Mouse (Mus musculus) bone marrow macrophage, adult 2 months (primary cell): ENCODE data around the gene Fuz. TPM values are rescaled to one million over a fixed set of nuclear protein-coding genes. Genes with fewer than 3 reads are reported as not detected.

Experiments
- H3K27ac ChIP-seq: 2 replicates; pipeline ENCODE4 v1.5.1; 2012; ENCODE audit warnings: low read depth, low read length; ENCODE audit not compliant: insufficient read depth
- H3K4me1 ChIP-seq: 2 replicates; pipeline ENCODE4 v1.6.1; 2012; ENCODE audit warnings: low read length; ENCODE audit not compliant: control insufficient read depth, insufficient read depth
- H3K4me3 ChIP-seq: 2 replicates; pipeline ENCODE4 v1.5.1; 2012; ENCODE audit warnings: mild to moderate bottlenecking, low read length, moderate library complexity; ENCODE audit not compliant: insufficient read depth
- CTCF ChIP-seq: IDR thresholded peaks from 2 replicates; pipeline ENCODE4 v1.5.1; 2012; ENCODE audit warnings: low read depth, mild to moderate bottlenecking, low read length, moderate library complexity
- POLR2A ChIP-seq: IDR thresholded peaks from 2 replicates; pipeline ENCODE4 v1.6.1; 2012; ENCODE audit warnings: mild to moderate bottlenecking, low read depth, low read length, borderline replicate concordance
- polyA plus RNA-seq: library from polyadenylated mRNA; stranded (reverse); fragments of >200 nt; gene quantifications from 2 replicates; pipeline ENCODE4 v1.2.4, GENCODE M21; 2012; ENCODE audit not compliant: missing spikeins, insufficient read depth, insufficient read length

The Fuz gene
- 11.3 and 14.1 TPM in 2 replicates for polyA plus RNA-seq

GRCm38 (mm10) chr7:44895593-44896434 lies at the start of gene Fuz:
TSS of gene Fuz (plus strand) at chr7:44896079.
- TF ChIP-seq POLR2A = no peak
- peak; percentile 56; the same call in 1 of the 2 replicates for TF ChIP-seq CTCF
- Histone ChIP-seq H3K4me1 (peaks cover 10% of the 10 kb centered on the region), H3K27ac (peak within 1 kb of the TSS; percentile 63), H3K4me3 (peak within 1 kb of the TSS; percentile 70)

- Histone ChIP-seq H3K4me3 (no peak overlapping the region), H3K4me1 (peaks cover 9% of the 10 kb centered on the region), H3K27ac (no peak overlapping the region)
- TF ChIP-seq CTCF = no peak
- TF ChIP-seq POLR2A = no peak
These were observed 49.1 kb upstream of the Fuz start for GRCm38 (mm10) chr7:44846804-44847203.

- Histone ChIP-seq H3K27ac (no peak overlapping the region), H3K4me1 (peaks cover 9% of the 10 kb centered on the region), H3K4me3 (peak overlapping the region; percentile 65)
- TF ChIP-seq POLR2A (no peak), CTCF (no peak)
These were observed 48.1 kb upstream of the Fuz start for GRCm38 (mm10) chr7:44847772-44848171.

- no peak for TF ChIP-seq CTCF
- TF ChIP-seq POLR2A = 0 out of 2 replicates have a peak, but pooled peaks have one; percentile 19
- H3K27ac ChIP-seq = peak within 1 kb of the TSS; percentile 96
- peak within 1 kb of the TSS; percentile 65 for H3K4me3 ChIP-seq
- H3K4me1 ChIP-seq = peaks cover 18% of the 10 kb centered on the region
These were observed 47.1 kb upstream of the Fuz start, which contains the start of the genes Akt1s1 and Tbc1d17 for GRCm38 (mm10) chr7:44848561-44849415. TSS of gene Akt1s1 (plus strand) at chr7:44848991. TSS of gene Tbc1d17 (minus strand) at chr7:44849079.

- Histone ChIP-seq H3K4me1 (peaks cover 20% of the 10 kb centered on the region), H3K27ac (peak overlapping the region; percentile 96), H3K4me3 (peak overlapping the region; percentile 65)
- no peak for TF ChIP-seq CTCF
- TF ChIP-seq POLR2A = no peak
These were observed 46.3 kb upstream of the Fuz start for GRCm38 (mm10) chr7:44849416-44850111.

GRCm38 (mm10) chr7:44850146-44850545 lies 45.7 kb upstream of the Fuz start:
- Histone ChIP-seq H3K27ac (peak overlapping the region; percentile 96), H3K4me1 (peaks cover 22% of the 10 kb centered on the region), H3K4me3 (peak overlapping the region; percentile 65)
- TF ChIP-seq POLR2A (no peak), CTCF (no peak)

- Histone ChIP-seq H3K4me3 (peak overlapping the region; percentile 65), H3K27ac (peak overlapping the region; percentile 96), H3K4me1 (peaks cover 31% of the 10 kb centered on the region)
- TF ChIP-seq CTCF (no peak), POLR2A (no peak)
These were observed 44.9 kb upstream of the Fuz start for GRCm38 (mm10) chr7:44850789-44851624.

GRCm38 (mm10) chr7:44851625-44852234 lies 44.1 kb upstream of the Fuz start:
- H3K4me1 ChIP-seq = peaks cover 31% of the 10 kb centered on the region
- H3K27ac ChIP-seq = no peak overlapping the region
- no peak for TF ChIP-seq CTCF
- no peak for TF ChIP-seq POLR2A
- H3K4me3 ChIP-seq = 0 out of 2 replicates have a peak overlapping the region, but pooled peaks have one; percentile 65
